In the genomic region with DNA sequence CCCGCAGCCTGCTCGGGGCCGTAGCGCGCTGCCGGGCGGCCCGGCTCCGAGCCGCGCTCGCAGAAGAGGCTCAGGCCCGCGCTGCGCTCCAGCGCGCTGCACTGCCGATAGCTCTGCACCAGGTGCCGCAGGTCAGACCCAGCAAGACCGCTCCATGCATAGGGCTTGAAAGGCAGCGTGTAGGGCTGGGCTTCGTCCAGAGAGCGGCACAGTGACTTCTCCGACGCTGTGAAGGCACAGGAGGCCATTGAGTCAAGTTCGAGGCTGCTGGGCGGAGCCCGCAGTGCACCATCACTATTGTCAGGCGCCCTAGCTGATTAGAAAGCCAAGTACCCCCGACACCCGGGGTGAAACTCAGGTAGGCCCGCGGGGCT, we compare ENCODE assay signal across 7 mouse cellular contexts. TPM values are rescaled to one million over a fixed set of nuclear protein-coding genes. Genes with fewer than 3 reads are reported as not detected.
DNase-seq lines count a peak whose midpoint lies in the region; ATAC-seq lines count a peak whose summit lies in the region.

No protein-coding gene starts in this region.

- H3K9me3 ChIP-seq in forebrain, embryonic 12.5 days: no peaks in the 10 kb centered on the region
- H3K9me3 ChIP-seq in stomach, embryonic 14.5 days (ENCODE audit: control insufficient read depth, low read depth, low read length): no peaks in the 10 kb centered on the region

- H3K27me3 ChIP-seq in forebrain, embryonic 12.5 days: peaks cover 98% of the 10 kb centered on the region
- H3K27me3 ChIP-seq in stomach, embryonic 14.5 days (ENCODE audit: control insufficient read depth, insufficient read depth, low read length): peaks cover 45% of the 10 kb centered on the region

- no peak for ATAC-seq in forebrain, embryonic 12.5 days (ENCODE audit: low FRiP score)
- ATAC-seq in stomach, embryonic 14.5 days (ENCODE audit: insufficient number of reproducible peaks, insufficient read depth, low FRiP score, low read depth): no peak

- peak overlapping the region; percentile 53 for H3K4me2 ChIP-seq in forebrain, embryonic 12.5 days
- peak overlapping the region; percentile 60 for H3K4me2 ChIP-seq in stomach, embryonic 14.5 days (replicated peaks; ENCODE audit: low read depth, low read length)

- no peak overlapping the region for H3K27ac ChIP-seq in forebrain, embryonic 12.5 days
- H3K27ac ChIP-seq in stomach, embryonic 14.5 days (ENCODE audit: low read length): no peak overlapping the region

- no peaks in the 10 kb centered on the region for H3K36me3 ChIP-seq in forebrain, embryonic 12.5 days (replicated peaks)
- H3K36me3 ChIP-seq in stomach, embryonic 14.5 days (ENCODE audit: control insufficient read depth, insufficient read depth, low read length): no peaks in the 10 kb centered on the region

- no peak overlapping the region for H3K9ac ChIP-seq in forebrain, embryonic 12.5 days
- no peak overlapping the region for H3K9ac ChIP-seq in stomach, embryonic 14.5 days (replicated peaks; ENCODE audit: low read depth, low read length)

- peaks cover 48% of the 10 kb centered on the region for H3K4me1 ChIP-seq in forebrain, embryonic 12.5 days
- peaks cover 42% of the 10 kb centered on the region for H3K4me1 ChIP-seq in stomach, embryonic 14.5 days (ENCODE audit: control insufficient read depth, insufficient read depth, low read length)

- peak overlapping the region; percentile 37 for H3K4me3 ChIP-seq in forebrain, embryonic 12.5 days (replicated peaks)
- H3K4me3 ChIP-seq in stomach, embryonic 14.5 days (ENCODE audit: low read depth, low read length): peak overlapping the region; percentile 32

- DNase-seq in retina, embryonic 14.5 days (ENCODE audit: low spot score): peak; percentile 37
- no peak for DNase-seq in retina, postnatal 1 day
- peak; percentile 11 for DNase-seq in kidney, postnatal 14 days
- DNase-seq in right cerebral cortex, adult 18-20 months: no peak
- no peak for DNase-seq in gastrocnemius, adult 8-10 months (ENCODE audit: low spot score in 2 of 2)

- WGBS in forebrain, embryonic 12.5 days: under 1% methylated on average over 33 of the region's 33 CpGs
- under 1% methylated on average over 33 of the region's 33 CpGs for WGBS in stomach, embryonic 14.5 days

RNA-seq across cellular contexts. Expression of gene Gfi1, which starts 4.2 kb away (rescaled TPM):
- 0.09 TPM in 1 of 2 replicates, not detected in the other for polyA plus RNA-seq in forebrain, embryonic 12.5 days (2016; fragmentation: Nextera tagmentation; extraction: Ambion mirVana)
- polyA plus RNA-seq in stomach, embryonic 14.5 days (2014; fragmentation: Nextera tagmentation; extraction: Ambion mirVana): 0.46 TPM in 1 of 2 replicates, not detected in the other
- not detected for total RNA-seq in gastrocnemius, adult 8-10 months (2022)

Comparison
In these comparisons a context has a peak if more than half of its experiments do, and no peak if none do; other contexts are left out.
1. DNase-seq: peak in retina, embryonic 14.5 days (single experiment) and kidney, postnatal 14 days (single experiment); none in retina, postnatal 1 day (single experiment), right cerebral cortex, adult 18-20 months (single experiment) and gastrocnemius, adult 8-10 months (0 of 2).